Mouse (Mus musculus): ENCODE results near the gene Ntf5. TPM values are rescaled to one million over a fixed set of nuclear protein-coding genes. Genes with fewer than 3 reads are reported as not detected.
"Not testable (repeated sequence)": the region's sequence is repeated elsewhere in the genome, so short reads cannot be mapped to it uniquely, and the experiment has no call there.

Ntf5 gene
- not detected in 2 replicates for total RNA-seq (2015; ENCODE audit: low replicate concordance)
- total RNA-seq (2017; ENCODE audit: low replicate concordance), result not detected in 2 replicates

DNA sequence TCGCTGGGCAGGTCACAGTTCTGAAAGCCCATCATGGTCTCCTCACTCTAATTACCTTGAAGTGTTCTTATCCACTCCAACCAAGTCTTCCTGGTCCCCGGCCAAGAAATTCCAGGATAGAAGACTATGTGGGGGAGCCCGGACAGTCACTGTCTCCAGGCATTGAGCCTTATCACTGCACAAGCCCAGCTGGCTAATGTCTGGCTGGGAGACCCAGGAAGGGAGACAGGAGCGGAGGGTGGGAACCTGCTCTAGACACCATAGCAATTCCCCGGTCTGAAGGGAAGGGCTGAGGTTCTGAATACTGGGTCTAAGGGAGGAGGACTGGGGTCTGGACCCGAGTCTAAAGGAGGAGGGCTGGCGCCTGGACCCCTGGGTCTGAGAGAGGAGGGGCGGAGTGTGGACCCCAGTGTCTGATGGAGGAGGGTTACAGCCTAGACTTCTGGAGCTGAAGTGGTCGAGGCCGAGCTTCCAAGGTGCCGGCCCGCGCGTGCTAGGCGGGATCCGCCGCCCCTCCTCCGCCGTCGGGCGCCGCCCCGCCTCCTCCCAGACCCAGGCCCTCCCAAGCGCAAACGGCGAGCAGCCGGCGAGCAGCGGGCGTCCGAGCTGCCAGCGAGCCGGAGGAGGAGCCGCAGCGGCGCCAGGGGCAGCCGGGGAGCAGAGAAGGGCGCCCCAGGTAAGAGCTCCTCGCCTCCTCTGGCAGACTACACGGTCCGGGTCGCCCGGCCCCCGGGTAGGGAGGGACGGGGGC is at the start of gene Ntf5:
TSS of gene Ntf5 (plus strand) at position 583 of the 751 bp plus-strand sequence.
- ATAC-seq (replicated peaks; ENCODE audit: low FRiP score, poor library complexity, severe bottlenecking), result no peak

DNA sequence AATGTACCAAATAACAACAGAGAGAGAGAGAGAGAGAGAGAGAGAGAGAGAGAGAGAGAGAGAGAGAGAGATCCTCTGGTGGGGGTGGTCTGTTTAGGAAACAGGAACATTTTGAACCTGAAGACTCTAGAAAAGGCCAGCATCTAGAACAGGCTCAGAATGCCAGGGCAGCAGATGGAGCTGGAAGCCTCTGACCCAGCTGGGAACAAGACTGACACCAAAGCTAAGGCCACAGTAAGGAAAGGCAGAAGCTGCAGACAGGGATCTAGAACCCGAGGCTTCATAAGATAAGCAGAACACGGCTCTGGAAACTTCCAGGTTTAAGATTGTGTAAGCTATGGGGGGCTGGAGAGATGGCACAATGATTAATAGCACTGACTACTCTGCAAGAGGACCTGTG is 49.5 kb upstream of the Ntf5 start:
- no peak for ATAC-seq (replicated peaks; ENCODE audit: low FRiP score, poor library complexity, severe bottlenecking)

DNA sequence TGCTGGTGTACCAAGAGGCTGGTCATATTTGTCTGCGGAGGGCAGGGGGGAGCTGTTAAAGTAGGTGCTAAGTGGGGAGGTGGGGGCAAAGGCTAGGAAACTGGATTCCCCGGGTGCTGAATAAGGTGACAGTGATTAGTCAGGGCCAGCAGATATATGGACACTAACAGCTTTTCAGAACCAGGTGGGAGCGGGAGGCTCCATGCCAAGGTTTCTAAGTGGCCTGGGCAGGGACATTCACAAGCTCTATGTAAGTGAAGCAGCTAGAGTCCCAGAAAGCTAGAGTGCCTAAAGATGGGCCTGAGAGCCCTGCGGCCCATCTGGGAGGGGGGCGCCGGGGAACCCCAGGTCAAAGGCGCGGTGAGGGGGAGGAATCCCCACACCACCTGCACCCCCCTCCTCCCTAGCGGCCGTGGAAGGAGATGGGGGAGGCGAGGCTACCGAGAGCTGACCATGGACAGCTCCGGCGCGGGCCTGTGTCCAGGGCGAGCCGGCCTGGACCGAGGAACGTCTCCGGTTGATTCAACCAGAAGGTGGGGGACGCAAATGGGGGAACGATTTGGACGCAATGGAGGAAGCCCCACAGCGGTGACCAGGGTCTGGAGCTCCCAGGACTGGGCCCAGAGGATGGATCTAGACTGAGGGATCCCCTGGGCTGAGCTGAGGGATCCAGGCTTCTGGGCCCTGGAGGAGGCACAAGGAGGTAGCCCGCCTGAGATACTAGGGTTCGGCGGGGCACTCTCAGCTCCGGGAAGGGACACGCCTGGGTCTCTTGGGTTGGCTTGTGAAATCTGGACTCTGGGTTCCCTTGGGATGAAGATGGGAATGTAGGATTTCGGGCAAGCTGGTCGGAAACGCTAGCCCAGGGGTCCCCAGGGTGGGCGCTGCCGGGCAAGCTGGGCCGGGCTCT is 47.5 kb upstream of the Ntf5 start:
- ATAC-seq (replicated peaks; ENCODE audit: low FRiP score, poor library complexity, severe bottlenecking), result no peak

DNA sequence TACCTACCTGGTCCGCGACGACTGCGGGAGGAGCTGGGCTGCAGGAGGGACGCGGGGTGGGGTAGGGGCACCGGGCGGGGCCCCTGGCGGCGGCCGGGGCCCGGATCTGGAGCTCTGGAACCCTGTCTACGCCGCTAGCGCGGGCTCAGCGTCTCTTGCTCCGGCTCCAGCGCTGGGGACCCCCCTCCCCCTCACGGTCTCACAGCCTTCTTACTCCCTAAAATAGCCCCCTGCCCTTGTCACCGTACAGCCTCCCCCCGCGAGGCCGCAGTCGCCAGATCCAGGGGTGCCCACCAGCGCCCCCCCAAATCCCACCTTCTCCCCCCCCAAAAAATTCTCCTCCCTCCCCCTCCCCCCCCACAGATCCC is 46.9 kb upstream of the Ntf5 start, which contains the start of gene Ppfia3:
TSS of gene Ppfia3 (minus strand) at position 368 of the 368 bp plus-strand sequence.
- ATAC-seq (replicated peaks; ENCODE audit: low FRiP score, poor library complexity, severe bottlenecking), result no peak

DNA sequence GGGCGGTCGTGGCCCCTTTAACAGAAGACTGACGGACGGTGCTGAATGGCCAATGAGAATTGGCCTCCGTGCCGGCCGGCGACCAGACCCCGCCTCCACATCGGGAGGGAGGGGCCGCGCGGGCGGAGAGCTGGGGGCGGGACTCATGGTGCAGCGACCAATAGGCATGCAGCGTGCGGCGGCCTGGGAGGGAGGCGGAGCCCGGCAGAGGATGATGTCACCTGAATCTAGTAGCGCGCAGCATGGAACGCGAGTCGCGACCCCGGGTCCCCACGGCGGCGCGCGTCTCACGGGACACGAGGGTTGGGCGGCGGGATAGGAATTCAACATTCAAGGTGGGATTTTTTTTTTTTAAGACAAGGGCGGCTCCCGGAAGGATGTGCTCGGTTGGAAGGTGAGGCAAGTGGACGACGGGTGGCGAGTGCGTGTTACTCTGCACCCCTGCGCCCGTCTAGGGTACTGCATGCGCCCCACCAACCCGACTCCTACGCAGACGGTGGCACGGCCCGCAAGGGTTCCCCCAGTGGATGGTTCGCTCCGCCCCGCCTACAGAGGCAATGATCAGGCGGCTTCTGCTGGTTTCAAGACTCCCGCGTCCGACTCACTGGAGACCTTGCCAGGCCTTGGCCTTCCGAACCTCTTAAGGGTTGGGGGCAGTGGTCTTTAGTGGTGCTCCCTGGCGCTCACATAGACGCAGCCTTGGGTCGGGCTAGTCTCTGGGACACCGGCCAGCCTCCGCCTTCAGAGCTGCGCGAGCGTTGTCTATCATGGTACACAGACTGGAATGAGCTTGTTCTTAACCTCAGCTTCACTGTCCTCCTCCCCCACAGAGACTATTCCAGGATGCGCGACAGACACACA is 46.2 kb upstream of the Ntf5 start:
- peak; percentile 87 for ATAC-seq (replicated peaks; ENCODE audit: low FRiP score, poor library complexity, severe bottlenecking)

DNA sequence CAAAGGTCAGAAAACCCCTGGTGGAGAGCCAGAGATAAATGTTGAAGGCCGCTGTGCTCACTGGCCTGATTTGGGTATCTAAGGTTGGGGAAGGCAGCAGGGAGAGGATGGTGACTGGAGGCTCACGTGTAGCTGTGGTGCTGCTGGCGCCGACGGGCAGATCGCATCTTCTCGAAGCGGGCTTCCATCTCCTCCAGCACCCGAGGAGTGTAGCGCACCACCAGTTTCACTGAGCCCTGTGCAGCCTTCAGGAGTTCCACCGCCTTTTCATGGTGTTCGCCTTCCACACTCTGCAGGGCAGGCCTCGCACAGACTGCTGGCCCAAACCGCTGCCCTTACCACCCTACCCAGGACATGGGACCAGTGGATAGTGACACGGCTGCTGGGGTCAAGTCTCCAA is 45.3 kb upstream of the Ntf5 start:
- no peak for ATAC-seq (replicated peaks; ENCODE audit: low FRiP score, poor library complexity, severe bottlenecking)

DNA sequence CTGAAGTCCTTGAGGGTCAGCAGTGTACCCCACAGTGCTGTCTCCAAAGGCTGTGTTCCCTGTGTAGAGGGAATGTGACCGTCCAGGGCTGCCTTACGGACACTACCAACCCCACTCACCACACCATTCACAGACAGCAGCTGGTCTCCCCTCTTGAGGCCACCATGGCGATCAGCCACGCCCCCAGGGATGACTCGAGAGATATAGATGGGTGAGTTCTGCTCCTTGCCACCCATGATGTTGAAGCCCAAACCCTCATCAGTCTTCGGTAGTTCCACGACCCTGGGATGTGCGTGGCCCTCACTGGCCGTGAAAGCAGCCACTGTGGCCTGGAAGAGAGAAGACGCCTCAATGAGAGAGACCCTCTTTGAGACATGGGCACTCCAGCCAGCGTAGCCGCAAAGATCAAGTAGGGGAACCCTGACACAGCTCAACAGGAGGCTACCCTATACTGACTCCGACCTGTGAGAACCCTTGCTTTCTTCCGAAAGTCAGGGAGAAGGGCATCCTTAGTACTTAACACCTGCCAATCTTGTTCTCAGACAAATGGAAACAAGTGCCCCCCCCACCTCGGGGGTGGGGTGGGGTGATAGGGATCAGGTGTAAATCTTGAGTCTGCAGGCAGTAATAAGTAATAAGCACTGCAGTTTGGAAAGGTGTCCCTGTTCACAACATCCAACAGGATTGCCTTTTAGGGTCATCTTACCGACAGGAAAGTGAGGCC is 44.3 kb upstream of the Ntf5 start:
- ATAC-seq (replicated peaks; ENCODE audit: low FRiP score, poor library complexity, severe bottlenecking), result no peak

DNA sequence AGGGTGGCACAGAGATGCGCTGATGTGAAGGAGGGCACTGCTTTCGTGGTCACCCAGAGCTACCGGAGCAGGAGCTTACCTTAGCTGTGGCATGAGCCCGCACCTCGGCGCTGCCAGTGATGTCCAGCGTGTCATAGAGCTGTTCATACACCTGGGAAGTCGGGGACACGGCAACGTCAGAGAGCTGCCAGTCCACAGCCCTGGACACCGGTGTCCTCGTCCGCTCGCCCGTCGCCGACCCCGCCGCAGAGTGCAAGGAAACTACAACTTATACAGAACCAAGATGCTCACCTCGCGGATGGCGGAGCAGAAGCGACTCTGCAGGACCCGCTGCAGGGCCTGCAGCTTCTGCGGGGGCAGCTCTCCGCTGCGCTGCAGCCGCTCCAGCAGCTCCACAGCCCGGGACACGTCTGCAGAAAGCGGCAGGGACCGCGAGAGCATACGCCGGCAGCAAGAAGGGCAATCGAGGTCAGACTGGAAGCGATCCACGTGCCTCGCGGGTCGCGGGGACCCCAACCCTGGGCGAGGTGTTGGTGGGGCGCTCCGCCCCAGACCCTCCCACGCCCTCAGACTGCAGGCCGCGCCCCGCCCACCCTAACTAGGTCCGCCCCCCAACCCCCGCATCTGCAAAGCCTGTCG is 43.5 kb upstream of the Ntf5 start:
- ATAC-seq (replicated peaks; ENCODE audit: low FRiP score, poor library complexity, severe bottlenecking), result no peak

DNA sequence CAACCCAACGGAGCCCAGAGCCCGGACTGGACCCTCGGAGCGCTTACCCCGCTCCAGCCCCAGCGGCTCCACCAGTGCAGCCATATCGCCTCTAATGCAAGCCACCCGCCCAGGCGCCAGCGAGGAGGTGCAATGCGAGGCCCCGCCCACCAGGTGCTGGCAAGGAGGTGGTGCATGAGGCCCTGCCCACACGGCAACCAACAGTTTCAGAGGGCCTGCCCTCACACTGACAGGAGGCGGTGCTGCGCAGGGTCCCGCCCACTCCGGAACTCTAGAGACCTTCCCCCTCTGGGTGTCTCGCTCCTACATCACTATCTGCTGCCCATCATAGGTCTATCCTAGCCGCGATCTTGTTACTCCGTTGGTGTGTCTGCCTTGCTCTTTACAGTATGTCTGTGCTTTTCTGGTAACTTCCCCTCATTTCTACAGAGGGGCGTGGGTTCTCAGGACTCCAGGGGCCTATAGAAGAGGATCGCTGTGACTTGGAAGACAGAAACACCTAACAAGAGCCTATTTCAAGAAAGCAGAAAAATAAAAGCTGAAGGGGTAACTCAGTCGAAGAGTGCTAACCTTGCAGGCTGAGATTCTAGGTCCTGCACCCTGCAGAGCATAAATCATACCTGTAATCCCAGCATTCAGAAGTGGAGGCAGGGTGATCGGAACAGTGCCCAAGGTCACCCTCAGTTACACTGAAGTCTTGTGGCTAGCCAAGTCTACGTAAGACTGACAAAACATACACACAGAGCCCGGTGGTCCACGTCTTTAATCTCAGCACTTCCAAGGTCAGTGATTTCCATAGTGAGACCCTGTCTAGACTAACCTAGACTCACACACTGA is 42.8 kb upstream of the Ntf5 start, which contains the start of gene Lin7b:
TSS of gene Lin7b (minus strand) at position 109 of the 837 bp plus-strand sequence.
- ATAC-seq (replicated peaks; ENCODE audit: low FRiP score, poor library complexity, severe bottlenecking), result peak; percentile 62

DNA sequence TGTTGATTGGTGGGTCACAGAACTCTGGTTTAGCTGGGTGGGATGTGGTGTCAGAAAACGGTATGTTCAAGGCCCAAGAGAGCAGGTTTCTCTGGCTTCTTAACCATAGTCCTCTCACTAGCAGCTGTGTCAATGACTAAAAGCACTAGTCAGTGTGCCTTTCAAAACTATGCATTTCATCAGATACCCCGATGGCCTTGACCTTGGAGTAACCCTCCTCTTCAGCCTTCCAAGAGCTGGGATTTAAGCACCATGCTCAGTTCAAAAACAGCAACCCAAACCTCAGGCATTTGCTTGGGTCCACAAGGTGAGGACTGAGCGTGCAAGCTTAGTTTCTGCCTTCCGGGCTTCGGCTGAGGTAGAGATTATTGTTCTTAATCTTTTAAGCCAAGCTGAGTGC is 41.1 kb upstream of the Ntf5 start:
- no peak for ATAC-seq (replicated peaks; ENCODE audit: low FRiP score, poor library complexity, severe bottlenecking)

DNA sequence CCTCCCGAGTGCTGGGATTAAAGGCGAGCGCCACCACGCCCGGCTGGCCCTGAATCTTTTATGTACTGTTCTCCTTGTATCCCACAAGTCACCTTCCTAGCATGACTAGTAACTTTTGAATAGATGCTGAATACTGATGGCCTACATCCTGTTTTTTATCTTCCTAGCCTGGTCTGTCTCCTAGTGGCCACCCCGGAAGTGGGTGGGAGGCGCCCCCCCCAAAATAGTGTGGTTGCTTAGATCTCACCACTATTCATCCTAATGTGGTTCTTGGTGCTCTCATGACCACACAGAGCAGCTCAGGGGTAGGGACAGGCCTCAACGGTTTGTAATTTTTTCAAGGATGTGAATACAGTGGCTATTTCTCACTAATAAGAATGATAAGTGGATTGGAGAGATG is 38.9 kb upstream of the Ntf5 start:
- ATAC-seq (replicated peaks; ENCODE audit: low FRiP score, poor library complexity, severe bottlenecking), result no peak

DNA sequence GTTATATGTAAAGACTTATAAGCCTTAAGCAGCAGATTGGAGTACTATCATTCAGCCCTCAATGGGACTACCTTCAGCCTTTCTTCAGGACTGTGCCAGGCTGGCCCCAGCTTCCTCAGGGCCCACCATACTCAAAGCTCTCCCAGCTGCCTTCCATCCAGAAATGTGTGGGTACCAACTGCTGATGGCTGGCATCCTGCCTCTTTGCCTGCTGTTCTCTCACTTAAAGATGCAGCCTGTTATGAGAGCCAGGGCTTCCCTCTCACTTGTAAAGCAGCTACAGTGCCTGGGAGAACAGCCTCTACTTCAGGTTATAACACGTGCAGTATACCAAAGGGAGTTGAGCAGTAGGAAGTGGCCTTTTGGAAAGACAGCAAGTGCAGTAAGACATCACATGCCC is 37.4 kb upstream of the Ntf5 start:
- ATAC-seq (replicated peaks; ENCODE audit: low FRiP score, poor library complexity, severe bottlenecking), result no peak

DNA sequence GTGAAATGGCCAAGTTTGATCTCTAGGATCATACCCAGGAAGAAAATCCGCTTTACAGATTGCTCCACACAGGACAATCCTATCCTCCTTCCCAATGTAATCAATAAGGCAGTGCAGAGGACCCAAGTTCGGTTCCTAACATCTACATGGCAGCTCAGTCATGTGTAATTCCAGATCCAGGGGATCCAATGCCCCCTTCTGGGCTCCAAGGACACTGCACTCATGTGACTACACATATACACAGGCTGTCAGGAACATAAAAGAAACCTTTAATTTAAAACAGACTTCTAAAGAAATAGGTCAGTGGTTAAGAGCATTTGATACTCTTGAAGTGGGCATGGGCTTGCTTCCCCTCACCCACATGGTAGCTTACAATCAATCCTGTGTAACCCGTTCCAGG is 27.4 kb upstream of the Ntf5 start:
- ATAC-seq (replicated peaks; ENCODE audit: low FRiP score, poor library complexity, severe bottlenecking), result no peak

DNA sequence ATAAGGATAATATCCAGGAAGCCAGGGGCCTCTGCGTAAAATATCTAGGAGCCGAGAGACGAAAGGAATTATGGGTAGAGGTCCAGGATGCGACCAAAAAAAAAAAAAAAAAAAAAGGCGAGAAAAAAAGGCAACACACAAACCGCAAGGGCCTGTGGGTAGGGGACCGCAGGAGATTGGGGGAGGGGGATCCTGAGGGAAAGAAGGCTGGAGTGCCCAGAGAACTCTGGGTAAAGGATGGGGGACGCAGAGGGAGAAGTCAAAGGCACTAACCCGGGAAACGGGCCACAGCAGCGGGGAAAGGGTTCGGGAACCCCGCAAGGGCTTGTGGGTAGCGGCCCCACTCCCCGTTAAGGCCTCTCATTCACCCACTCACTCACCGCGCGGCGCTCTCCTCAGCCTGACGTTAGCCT is 18.4 kb upstream of the Ntf5 start:
- peak; percentile 70 for ATAC-seq (replicated peaks; ENCODE audit: low FRiP score, poor library complexity, severe bottlenecking)

DNA sequence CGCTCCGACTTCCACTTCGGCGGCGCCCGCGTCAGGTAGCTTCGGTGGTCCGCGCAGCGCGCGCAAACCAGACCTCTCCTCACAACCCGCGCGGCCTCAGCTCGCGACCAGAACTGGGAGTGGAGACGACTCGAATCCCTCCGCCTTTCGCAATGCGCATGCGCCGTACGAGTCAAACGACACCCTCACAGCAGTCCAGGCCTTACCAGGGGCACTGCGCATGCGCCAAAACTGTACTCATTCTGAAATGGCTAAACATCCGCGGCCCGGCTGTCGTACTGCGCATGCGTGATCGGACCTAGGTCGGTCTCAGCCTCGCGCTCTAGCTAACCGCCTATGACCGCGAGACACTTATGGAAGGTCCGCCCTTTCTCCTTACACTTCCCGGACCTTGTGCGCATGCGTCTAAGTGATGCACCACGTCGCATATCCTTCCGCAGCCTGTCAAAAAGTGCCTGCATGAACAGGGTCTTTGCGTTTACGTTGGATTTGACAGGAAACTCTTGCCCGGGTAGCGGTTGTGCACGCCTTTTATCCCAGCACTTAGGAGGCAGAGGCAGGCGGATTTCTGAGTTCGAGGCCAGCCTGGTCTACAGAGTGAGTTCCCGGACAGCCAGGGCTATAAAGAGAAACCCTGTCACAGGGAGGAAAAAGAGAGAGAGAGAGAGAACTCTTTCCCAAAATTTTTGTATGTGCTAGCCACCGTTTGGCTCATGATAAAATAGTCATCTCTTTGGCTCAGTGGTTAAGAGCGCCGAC is 17.7 kb upstream of the Ntf5 start, which contains the start of gene Snrnp70:
TSS of gene Snrnp70 (minus strand) at position 165 of the 759 bp plus-strand sequence.
- ATAC-seq (replicated peaks; ENCODE audit: low FRiP score, poor library complexity, severe bottlenecking), result peak; percentile 93

DNA sequence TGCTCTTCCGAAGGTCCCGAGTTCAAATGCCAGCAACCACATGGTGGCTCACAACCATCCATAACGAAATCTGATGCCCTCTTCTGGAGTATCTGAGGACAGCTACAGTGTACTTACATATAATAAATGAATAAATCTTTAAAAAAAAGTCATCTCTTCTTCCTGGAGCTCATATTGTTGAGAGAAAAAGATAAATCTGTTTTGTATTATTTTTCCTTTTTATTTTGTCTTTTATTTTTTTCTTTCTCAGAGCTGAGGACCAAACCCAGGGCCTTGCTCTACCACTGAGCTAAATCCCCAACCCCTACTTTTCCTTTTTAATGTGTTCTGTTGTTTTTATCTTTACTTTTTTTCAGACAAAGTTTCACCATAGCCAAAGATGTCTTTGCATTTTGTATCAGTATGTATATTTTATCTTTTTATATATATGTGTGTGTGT is 17.1 kb upstream of the Ntf5 start:
- ATAC-seq (replicated peaks; ENCODE audit: low FRiP score, poor library complexity, severe bottlenecking), result not testable (repeated sequence)

DNA sequence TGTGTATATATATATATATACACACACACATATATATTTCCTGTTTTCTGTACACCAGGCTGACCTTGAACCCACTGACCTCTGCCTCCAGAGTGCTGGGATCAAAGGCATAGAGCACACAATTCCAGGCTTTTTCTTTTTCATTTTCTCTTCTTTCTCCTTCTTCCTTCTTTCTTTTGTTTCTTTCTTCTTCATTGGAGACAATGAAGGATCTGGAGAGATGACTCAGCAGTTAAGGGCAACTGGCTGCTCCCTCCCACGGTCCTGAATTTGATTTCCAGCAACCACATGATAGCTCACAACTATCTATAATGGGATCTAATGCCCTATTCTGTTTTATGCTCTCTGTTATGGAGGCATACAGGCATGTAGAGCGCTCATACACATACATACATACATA is 16.7 kb upstream of the Ntf5 start:
- ATAC-seq (replicated peaks; ENCODE audit: low FRiP score, poor library complexity, severe bottlenecking), result no peak
